Mouse (Mus musculus): Measurements from ENCODE around the gene Slc39a11.

DNA sequence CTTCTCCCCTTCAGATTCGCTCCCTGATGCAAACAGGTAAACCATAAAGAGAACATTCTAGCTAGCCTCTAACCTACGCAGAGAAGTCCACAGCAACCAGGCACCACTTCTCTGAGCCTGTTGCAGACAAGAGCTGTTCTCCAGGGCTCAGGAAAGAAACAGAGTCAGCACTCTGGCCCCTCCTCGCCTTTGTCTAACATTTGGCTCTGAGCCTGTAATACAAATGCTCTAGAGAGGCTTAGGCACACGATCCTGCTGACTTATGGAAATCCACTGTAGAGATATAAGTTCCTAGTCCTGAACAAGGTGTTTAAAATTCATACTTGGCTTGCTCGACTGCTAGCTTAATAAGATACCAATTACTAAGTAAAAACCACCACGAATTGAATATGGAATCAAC lies 77.2 kb downstream of the Slc39a11 start:
- TF ChIP-seq CTCF (IDR thresholded peaks at IDR 0.05; ENCODE audit: low read depth) (no peak), EP300 (IDR thresholded peaks at IDR 0.05; ENCODE audit: low read depth) (no peak)
